Mouse (Mus musculus) testis, adult 2 months (tissue): Measurements from ENCODE around the gene Plekhd1.

Source experiments
- CTCF ChIP-seq: fragments of 200-500 bp; IDR thresholded peaks from 2 replicates; pipeline ENCODE4 v1.5.1; 2012; ENCODE audit warnings: low read depth, mild to moderate bottlenecking, inconsistent platforms, low read length, moderate library complexity; ENCODE audit not compliant: control insufficient read depth, insufficient read depth, insufficient replicate concordance
- POLR2A ChIP-seq: fragments of 200-500 bp; IDR thresholded peaks from 2 replicates; pipeline ENCODE4 v1.6.1; 2012; ENCODE audit warnings: low read depth, mild to moderate bottlenecking, inconsistent platforms, low read length, moderate library complexity; ENCODE audit not compliant: control insufficient read depth

DNA sequence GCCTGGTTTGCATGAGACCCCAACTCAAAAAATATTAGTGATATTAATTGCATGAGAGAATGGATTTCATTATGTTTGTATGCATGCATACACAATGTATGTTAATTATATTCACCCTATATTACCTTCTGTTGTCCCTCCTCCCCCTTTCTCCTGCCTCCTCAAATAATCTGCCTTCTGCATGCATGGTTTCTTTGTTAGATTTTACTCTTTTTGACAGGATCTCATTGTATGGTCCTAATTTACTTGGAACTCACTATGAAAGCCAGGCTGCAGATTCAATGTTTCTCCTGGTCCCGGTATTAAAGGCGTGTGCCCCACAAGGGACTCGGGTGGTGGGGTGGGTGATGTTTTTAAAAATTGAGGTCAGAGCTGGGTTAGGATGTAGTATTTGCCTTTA lies 8.1 kb upstream of the Plekhd1 start:
- no peak for TF ChIP-seq CTCF
- no peak for TF ChIP-seq POLR2A
